Mouse (Mus musculus): ENCODE measurements at regions not wholly inside any gene's neighbourhood (a gene's known extent, or its start where the extent isn't known, plus 50 kb on each side); places are given as distances from the start of the nearest gene placed in this dataset.

GRCm38 (mm10) chr15:72331262-72331661, 1503.1 kb upstream of the Gm6569 start:
- Histone ChIP-seq H3K9me3 (ENCODE audit: control insufficient read depth, low read length) (no peaks in the 10 kb centered on the region), H3K27ac (ENCODE audit: low read depth, low read length) (no peak overlapping the region), H3K4me3 (ENCODE audit: low read depth, low read length) (no peak overlapping the region), H3K9ac (ENCODE audit: low read depth, low read length) (no peak overlapping the region), H3K36me3 (ENCODE audit: control insufficient read depth, insufficient read depth, low read length) (no peaks in the 10 kb centered on the region), H3K4me1 (replicated peaks; ENCODE audit: control insufficient read depth, insufficient read depth, low read length) (no peaks in the 10 kb centered on the region), H3K4me2 (no peak overlapping the region), H3K27me3 (replicated peaks; ENCODE audit: control insufficient read depth, insufficient read depth, low read length) (no peaks in the 10 kb centered on the region)
- 71% methylated on average over 4 of the region's 4 CpGs for WGBS
- DNase-seq (ENCODE audit: low spot score), result no peak
- no peak for ATAC-seq (replicated peaks; ENCODE audit: low FRiP score)

GRCm38 (mm10) chr15:72334497-72334896, 1499.9 kb upstream of the Gm6569 start:
- no peak for ATAC-seq (replicated peaks; ENCODE audit: low FRiP score)
- H3K27ac ChIP-seq (ENCODE audit: low read depth, low read length), result no peak overlapping the region
- no peak overlapping the region for H3K9ac ChIP-seq (ENCODE audit: low read depth, low read length)
- DNase-seq (ENCODE audit: low spot score), result no peak
- WGBS, result 79% methylated on average over 4 of the region's 4 CpGs
- H3K27me3 ChIP-seq (replicated peaks; ENCODE audit: control insufficient read depth, insufficient read depth, low read length), result no peaks in the 10 kb centered on the region
- no peak overlapping the region for H3K4me3 ChIP-seq (ENCODE audit: low read depth, low read length)
- H3K9me3 ChIP-seq (ENCODE audit: control insufficient read depth, low read length), result no peaks in the 10 kb centered on the region
- H3K36me3 ChIP-seq (ENCODE audit: control insufficient read depth, insufficient read depth, low read length), result no peaks in the 10 kb centered on the region
- H3K4me2 ChIP-seq, result no peak overlapping the region
- H3K4me1 ChIP-seq (replicated peaks; ENCODE audit: control insufficient read depth, insufficient read depth, low read length), result no peaks in the 10 kb centered on the region

DNA sequence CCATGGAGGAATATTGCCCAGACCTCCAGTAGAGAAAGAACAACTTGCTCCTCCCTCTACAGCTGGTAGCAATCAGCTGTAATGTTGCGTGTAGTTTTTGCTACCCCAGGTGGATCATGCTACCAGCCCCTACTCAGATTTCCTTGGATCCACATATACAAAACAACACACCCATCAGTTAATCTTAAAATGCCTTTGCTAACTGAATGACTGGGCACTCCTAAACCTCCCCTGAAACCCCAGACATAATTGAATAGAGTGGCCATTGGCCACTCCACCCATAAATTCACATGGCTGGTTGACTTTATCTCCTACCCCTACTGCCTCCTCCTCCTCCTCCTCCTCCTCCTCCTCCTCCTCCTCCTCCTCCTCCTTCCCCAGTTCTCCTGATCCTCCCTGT, 1494.7 kb upstream of the Gm6569 start:
- Histone ChIP-seq H3K4me1 (replicated peaks; ENCODE audit: control insufficient read depth, insufficient read depth, low read length) (no peaks in the 10 kb centered on the region), H3K4me3 (ENCODE audit: low read depth, low read length) (no peak overlapping the region), H3K9me3 (ENCODE audit: control insufficient read depth, low read length) (no peaks in the 10 kb centered on the region), H3K9ac (ENCODE audit: low read depth, low read length) (no peak overlapping the region), H3K4me2 (no peak overlapping the region), H3K27ac (ENCODE audit: low read depth, low read length) (no peak overlapping the region), H3K27me3 (replicated peaks; ENCODE audit: control insufficient read depth, insufficient read depth, low read length) (no peaks in the 10 kb centered on the region), H3K36me3 (ENCODE audit: control insufficient read depth, insufficient read depth, low read length) (no peaks in the 10 kb centered on the region)
- WGBS, result 83% methylated on average over 1 of the region's 1 CpGs
- ATAC-seq (replicated peaks; ENCODE audit: low FRiP score), result no peak
- DNase-seq (ENCODE audit: low spot score), result no peak

- no peaks in the 10 kb centered on the region for H3K9me3 ChIP-seq (ENCODE audit: control insufficient read depth, low read length)
- no peak overlapping the region for H3K4me3 ChIP-seq (ENCODE audit: low read depth, low read length)
- H3K27me3 ChIP-seq (replicated peaks; ENCODE audit: control insufficient read depth, insufficient read depth, low read length), result no peaks in the 10 kb centered on the region
- ATAC-seq (replicated peaks; ENCODE audit: low FRiP score) (no peak), DNase-seq (ENCODE audit: low spot score) (no peak)
- no peak overlapping the region for H3K27ac ChIP-seq (ENCODE audit: low read depth, low read length)
- H3K36me3 ChIP-seq (ENCODE audit: control insufficient read depth, insufficient read depth, low read length), result no peaks in the 10 kb centered on the region
- WGBS, result 87% methylated on average over 2 of the region's 2 CpGs
- no peaks in the 10 kb centered on the region for H3K4me1 ChIP-seq (replicated peaks; ENCODE audit: control insufficient read depth, insufficient read depth, low read length)
- H3K9ac ChIP-seq (ENCODE audit: low read depth, low read length), result no peak overlapping the region
- H3K4me2 ChIP-seq, result no peak overlapping the region
These were observed 1492.4 kb upstream of the Gm6569 start for GRCm38 (mm10) chr15:72341991-72342390.

- DNase-seq (ENCODE audit: low spot score) (no peak), ATAC-seq (replicated peaks; ENCODE audit: low FRiP score) (no peak)
- Histone ChIP-seq H3K27ac (ENCODE audit: low read depth, low read length) (no peak overlapping the region), H3K4me1 (replicated peaks; ENCODE audit: control insufficient read depth, insufficient read depth, low read length) (no peaks in the 10 kb centered on the region), H3K27me3 (replicated peaks; ENCODE audit: control insufficient read depth, insufficient read depth, low read length) (no peaks in the 10 kb centered on the region), H3K36me3 (ENCODE audit: control insufficient read depth, insufficient read depth, low read length) (no peaks in the 10 kb centered on the region), H3K4me2 (no peak overlapping the region), H3K9me3 (ENCODE audit: control insufficient read depth, low read length) (no peaks in the 10 kb centered on the region), H3K9ac (ENCODE audit: low read depth, low read length) (no peak overlapping the region), H3K4me3 (ENCODE audit: low read depth, low read length) (no peak overlapping the region)
- WGBS, result 82% methylated on average over 4 of the region's 4 CpGs
These were observed 1491.9 kb upstream of the Gm6569 start for GRCm38 (mm10) chr15:72342504-72342903.

DNA sequence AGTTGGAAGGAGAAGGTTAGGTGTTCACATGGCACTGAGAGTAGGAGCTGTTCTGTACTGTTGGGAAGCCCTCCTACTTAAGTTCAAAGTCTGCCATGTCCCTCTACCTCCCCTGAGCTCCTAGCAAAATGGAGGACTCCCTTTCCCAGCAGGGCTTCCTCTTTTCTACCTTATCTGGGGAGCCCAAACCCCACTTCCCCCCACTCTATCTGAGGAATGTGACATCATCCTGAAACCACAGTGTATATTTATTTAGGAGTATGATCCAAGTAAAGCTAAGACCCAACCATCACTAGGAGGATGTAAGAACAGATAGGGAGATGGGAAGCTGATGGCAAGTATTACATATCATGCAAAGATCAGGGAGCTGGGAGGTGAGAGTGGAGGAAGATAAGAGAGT, 1490.6 kb upstream of the Gm6569 start:
- no peak overlapping the region for H3K27ac ChIP-seq (ENCODE audit: low read depth, low read length)
- DNase-seq (ENCODE audit: low spot score) (no peak), ATAC-seq (replicated peaks; ENCODE audit: low FRiP score) (no peak)
- H3K4me1 ChIP-seq (replicated peaks; ENCODE audit: control insufficient read depth, insufficient read depth, low read length), result no peaks in the 10 kb centered on the region
- H3K9ac ChIP-seq (ENCODE audit: low read depth, low read length), result no peak overlapping the region
- no peak overlapping the region for H3K4me2 ChIP-seq
- no peaks in the 10 kb centered on the region for H3K9me3 ChIP-seq (ENCODE audit: control insufficient read depth, low read length)
- H3K27me3 ChIP-seq (replicated peaks; ENCODE audit: control insufficient read depth, insufficient read depth, low read length), result no peaks in the 10 kb centered on the region
- no peaks in the 10 kb centered on the region for H3K36me3 ChIP-seq (ENCODE audit: control insufficient read depth, insufficient read depth, low read length)
- no peak overlapping the region for H3K4me3 ChIP-seq (ENCODE audit: low read depth, low read length)

GRCm38 (mm10) chr15:72353371-72353770, 1481.0 kb upstream of the Gm6569 start:
- no peaks in the 10 kb centered on the region for H3K9me3 ChIP-seq (ENCODE audit: control insufficient read depth, low read length)
- DNase-seq (ENCODE audit: low spot score) (no peak), ATAC-seq (replicated peaks; ENCODE audit: low FRiP score) (no peak)
- H3K36me3 ChIP-seq (ENCODE audit: control insufficient read depth, insufficient read depth, low read length), result no peaks in the 10 kb centered on the region
- H3K27ac ChIP-seq (ENCODE audit: low read depth, low read length), result no peak overlapping the region
- no peaks in the 10 kb centered on the region for H3K27me3 ChIP-seq (replicated peaks; ENCODE audit: control insufficient read depth, insufficient read depth, low read length)
- H3K4me2 ChIP-seq, result no peak overlapping the region
- H3K4me3 ChIP-seq (ENCODE audit: low read depth, low read length), result no peak overlapping the region
- WGBS, result 72% methylated on average over 4 of the region's 4 CpGs
- no peak overlapping the region for H3K9ac ChIP-seq (ENCODE audit: low read depth, low read length)
- no peaks in the 10 kb centered on the region for H3K4me1 ChIP-seq (replicated peaks; ENCODE audit: control insufficient read depth, insufficient read depth, low read length)

- ATAC-seq (replicated peaks; ENCODE audit: low FRiP score) (no peak), DNase-seq (ENCODE audit: low spot score) (no peak)
- Histone ChIP-seq H3K4me3 (ENCODE audit: low read depth, low read length) (no peak overlapping the region), H3K27ac (ENCODE audit: low read depth, low read length) (no peak overlapping the region), H3K4me2 (no peak overlapping the region), H3K4me1 (replicated peaks; ENCODE audit: control insufficient read depth, insufficient read depth, low read length) (no peaks in the 10 kb centered on the region), H3K9me3 (ENCODE audit: control insufficient read depth, low read length) (no peaks in the 10 kb centered on the region), H3K27me3 (replicated peaks; ENCODE audit: control insufficient read depth, insufficient read depth, low read length) (no peaks in the 10 kb centered on the region), H3K9ac (ENCODE audit: low read depth, low read length) (no peak overlapping the region), H3K36me3 (ENCODE audit: control insufficient read depth, insufficient read depth, low read length) (no peaks in the 10 kb centered on the region)
These were observed 1478.7 kb upstream of the Gm6569 start for GRCm38 (mm10) chr15:72355626-72356025.

DNA sequence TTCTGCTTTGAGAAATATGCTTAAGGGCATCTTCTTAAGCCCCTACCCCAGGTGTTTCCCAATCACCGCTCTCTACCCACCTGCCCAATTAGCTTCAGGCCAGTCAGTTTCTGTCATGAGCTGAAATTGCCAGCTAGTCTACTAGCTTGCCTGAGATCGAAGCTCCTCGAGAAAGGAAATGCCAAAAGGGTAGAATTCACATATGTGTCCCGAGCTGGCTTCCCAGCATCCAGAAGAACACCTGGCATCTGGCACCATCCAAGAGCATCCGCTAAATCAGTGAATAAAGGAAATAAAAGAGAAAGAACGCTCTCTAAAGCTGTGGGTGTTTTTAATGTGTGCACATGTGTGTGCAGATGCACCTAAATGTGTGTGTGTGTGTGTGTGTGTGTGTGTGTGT, 1474.7 kb upstream of the Gm6569 start:
- Histone ChIP-seq H3K9ac (ENCODE audit: low read depth, low read length) (no peak overlapping the region), H3K27ac (ENCODE audit: low read depth, low read length) (no peak overlapping the region), H3K4me2 (no peak overlapping the region), H3K9me3 (ENCODE audit: control insufficient read depth, low read length) (no peaks in the 10 kb centered on the region), H3K4me1 (replicated peaks; ENCODE audit: control insufficient read depth, insufficient read depth, low read length) (no peaks in the 10 kb centered on the region), H3K27me3 (replicated peaks; ENCODE audit: control insufficient read depth, insufficient read depth, low read length) (no peaks in the 10 kb centered on the region), H3K36me3 (ENCODE audit: control insufficient read depth, insufficient read depth, low read length) (no peaks in the 10 kb centered on the region), H3K4me3 (ENCODE audit: low read depth, low read length) (no peak overlapping the region)
- WGBS, result 77% methylated on average over 6 of the region's 6 CpGs
- DNase-seq (ENCODE audit: low spot score) (no peak), ATAC-seq (replicated peaks; ENCODE audit: low FRiP score) (no peak)

Data from liver, embryonic 11.5 days (tissue).